Mouse (Mus musculus) CH12.LX (cell line): ENCODE results near the gene Sh3tc1.

Experiments used
- CTCF ChIP-seq, 2 experiments: IDR thresholded peaks in 1 of 2; conservative IDR thresholded peaks in 1 of 2; 2 replicates each; pipeline ENCODE4 v1.5.1; 2011 to 2012; ENCODE audit warnings: low read depth in 2 of 2, low read length in 2 of 2, improper control_type of control experiment in 1 of 2, inconsistent platforms in 1 of 2, mild to moderate bottlenecking in 1 of 2, moderate library complexity in 1 of 2
- ELF1 ChIP-seq: IDR thresholded peaks from 2 replicates; pipeline ENCODE4 v1.6.1; 2014; ENCODE audit warnings: low read depth, mild to moderate bottlenecking, inconsistent platforms, low read length, improper control_type of control experiment
- GABPA ChIP-seq: IDR thresholded peaks from 2 replicates; pipeline ENCODE4 v1.6.1; 2012; ENCODE audit warnings: low read depth, low read length, improper control_type of control experiment, inconsistent platforms; ENCODE audit not compliant: insufficient replicate concordance
- HCFC1 ChIP-seq: IDR thresholded peaks from 2 replicates; pipeline ENCODE4 v1.6.1; 2012; ENCODE audit warnings: low read depth, mild to moderate bottlenecking, inconsistent platforms, low read length, improper control_type of control experiment
- KAT2A ChIP-seq: IDR thresholded peaks from 2 replicates; pipeline ENCODE4 v1.6.1; 2012; ENCODE audit warnings: low read length, improper control_type of control experiment, inconsistent platforms; ENCODE audit not compliant: insufficient replicate concordance
- POLR2A ChIP-seq: IDR thresholded peaks from 2 replicates; pipeline ENCODE4 v1.6.1; 2011; ENCODE audit warnings: low read depth, mild to moderate bottlenecking, improper control_type of control experiment, low read length
- RAD21 ChIP-seq: IDR thresholded peaks from 2 replicates; pipeline ENCODE4 v1.6.1; 2011; ENCODE audit warnings: low read depth, mild to moderate bottlenecking, low read length, improper control_type of control experiment, moderate library complexity
- USF1 ChIP-seq: IDR thresholded peaks from 2 replicates; pipeline ENCODE4 v1.6.1; 2014; ENCODE audit warnings: low read depth, mild to moderate bottlenecking, inconsistent platforms, low read length, improper control_type of control experiment
- ZKSCAN1 ChIP-seq: IDR thresholded peaks from 2 replicates; pipeline ENCODE4 v1.6.1; 2012; ENCODE audit warnings: low read depth, inconsistent platforms, low read length, improper control_type of control experiment, borderline replicate concordance

DNA sequence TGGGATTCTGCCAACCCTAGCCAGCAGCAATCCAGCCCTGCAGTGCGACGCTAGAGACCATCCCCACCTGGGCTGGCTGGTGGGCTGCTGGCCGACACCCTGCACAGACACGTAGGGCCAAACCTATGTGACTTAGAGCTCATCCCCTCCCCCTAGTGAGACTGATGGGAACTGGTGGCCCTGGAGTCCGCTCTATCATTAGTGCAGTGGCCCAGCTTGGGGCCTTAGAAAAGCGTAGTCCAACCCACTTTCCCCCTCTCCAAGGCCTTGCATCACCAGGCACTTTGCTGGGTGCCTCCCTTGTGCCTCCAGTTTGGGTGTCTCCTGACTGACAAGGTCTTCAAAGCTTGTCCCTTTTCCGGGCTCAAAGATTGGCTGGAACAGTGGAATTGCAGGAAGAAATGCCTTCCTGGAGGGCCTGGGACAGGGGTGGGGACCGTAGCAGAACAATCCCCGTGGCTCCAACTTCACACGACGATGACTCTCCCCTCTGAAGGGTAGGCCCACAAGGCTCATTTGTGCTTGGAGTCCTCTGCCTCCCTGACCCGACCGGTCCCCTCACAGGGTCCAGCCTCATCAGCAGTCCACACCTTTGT, 1.5 kb upstream of the Sh3tc1 start:
- TF ChIP-seq KAT2A (no peak), GABPA (no peak), RAD21 (no peak), POLR2A (no peak), USF1 (no peak), ZKSCAN1 (no peak), CTCF (conservative IDR thresholded peaks at IDR 0.05 in 1 of 2, IDR thresholded peaks at IDR 0.05 in 1 of 2; ENCODE audit: low read depth in 2 of 2, low read length in 2 of 2) (no peak), HCFC1 (no peak), ELF1 (no peak)
